ENCODE assay signal across 11 mouse cellular contexts in genomic region chr2:28616358-28616757, GRCm38 (mm10). TPM values are rescaled to one million over a fixed set of nuclear protein-coding genes. Genes with fewer than 3 reads are reported as not detected.
A peak's percentile ranks its signal among the peaks of the same experiment; 100 is the strongest.
DNase-seq lines count a peak whose midpoint lies in the region; ATAC-seq and TF ChIP-seq lines count a peak whose summit lies in the region.
"Had no signal": no experiment of that assay in that cellular context is flagged by ENCODE, and none has a peak within 500 bp of the region (broad histone marks: within the 10 kb centered on the region; RNA-seq: fewer than 3 reads in every experiment).

No protein-coding gene starts in this region.

- no peak for TF ChIP-seq RAD21 in MEL (IDR thresholded peaks at IDR 0.05; ENCODE audit: low read depth, low read length)

- H3K27ac ChIP-seq in MEL (ENCODE audit: control insufficient read depth, low read depth, low read length) = peak overlapping the region; percentile 97
- H3K27ac ChIP-seq in liver, embryonic 12.5 days = peak overlapping the region; percentile 97
- H3K27ac ChIP-seq: embryonic facial prominence, embryonic 12.5 days; neural tube, embryonic 15.5 days had no signal

- H3K9ac ChIP-seq in MEL (ENCODE audit: control insufficient read depth, low read depth, low read length, poor library complexity, severe bottlenecking) = peak overlapping the region; percentile 95
- H3K9ac ChIP-seq in liver, embryonic 12.5 days = peak overlapping the region; percentile 88
- H3K9ac ChIP-seq: embryonic facial prominence, embryonic 12.5 days; neural tube, embryonic 15.5 days had no signal

- peak overlapping the region; percentile 82 for H3K4me2 ChIP-seq in liver, embryonic 12.5 days
- H3K4me2 ChIP-seq: embryonic facial prominence, embryonic 12.5 days; neural tube, embryonic 15.5 days had no signal

- TF ChIP-seq EP300 in MEL (IDR thresholded peaks at IDR 0.05; ENCODE audit: low read depth in 1 of 2, low read length in 2 of 2) = no peak

- H3K36me3 ChIP-seq in MEL (ENCODE audit: control insufficient read depth in 1 of 2, insufficient read depth in 2 of 2, low read length in 2 of 2) = peaks cover 21 to 51% of the 10 kb centered on the region in 2 experiments
- H3K36me3 ChIP-seq in liver, embryonic 12.5 days = peaks cover 74% of the 10 kb centered on the region
- H3K36me3 ChIP-seq: embryonic facial prominence, embryonic 12.5 days; neural tube, embryonic 15.5 days had no signal

- no peaks in the 10 kb centered on the region for H3K27me3 ChIP-seq in MEL (ENCODE audit: control insufficient read depth in 1 of 2, insufficient read depth in 2 of 2, low read length in 2 of 2)
- no peaks in the 10 kb centered on the region for H3K27me3 ChIP-seq in liver, embryonic 12.5 days (replicated peaks)

- H3K9me3 ChIP-seq in MEL (replicated peaks; ENCODE audit: insufficient read depth, low read length) = no peaks in the 10 kb centered on the region
- no peaks in the 10 kb centered on the region for H3K9me3 ChIP-seq in liver, embryonic 12.5 days (replicated peaks)
- H3K9me3 ChIP-seq: embryonic facial prominence, embryonic 12.5 days; neural tube, embryonic 15.5 days had no signal

- WGBS in lung, adult 2 months = 28% methylated on average over 5 of the region's 5 CpGs
- 25% methylated on average over 5 of the region's 5 CpGs for WGBS in liver, embryonic 12.5 days (ENCODE audit: insufficient replicate concordance)

- TF ChIP-seq CTCF in lung, adult 2 months (IDR thresholded peaks at IDR 0.05; ENCODE audit: insufficient read depth, low read length) = peak; percentile 45
- peak; percentile 50 to 61 (median 60) for TF ChIP-seq CTCF in MEL (IDR thresholded peaks at IDR 0.05 in 2 of 3, conservative IDR thresholded peaks at IDR 0.05 in 1 of 3; ENCODE audit: control insufficient read depth in 1 of 3, insufficient read depth in 1 of 3, low read depth in 2 of 3, low read length in 3 of 3, poor library complexity in 1 of 3, severe bottlenecking in 1 of 3)

- no peak for TF ChIP-seq POLR2A in lung, adult 2 months (IDR thresholded peaks at IDR 0.05; ENCODE audit: borderline replicate concordance, extremely low read depth, low read depth, low read length)
- TF ChIP-seq POLR2A in MEL (IDR thresholded peaks at IDR 0.05; ENCODE audit: control insufficient read depth in 1 of 2, insufficient read depth in 1 of 2, low read depth in 1 of 2, low read length in 2 of 2, poor library complexity in 1 of 2) = no peak

- H3K4me3 ChIP-seq in lung, adult 2 months (replicated peaks; ENCODE audit: extremely low read depth, low read depth, low read length) = no peak overlapping the region
- H3K4me3 ChIP-seq in MEL (ENCODE audit: control insufficient read depth in 1 of 2, insufficient read depth in 1 of 2, low read depth in 2 of 2, low read length in 2 of 2) = peak overlapping the region in 1 of 2 experiments; percentile 36; a peak in 3 of 4 replicates
- H3K4me3 ChIP-seq in liver, embryonic 12.5 days = peak overlapping the region; percentile 78
- H3K4me3 ChIP-seq: embryonic facial prominence, embryonic 12.5 days; neural tube, embryonic 15.5 days had no signal

- peak; percentile 48 for DNase-seq in CD4-positive, CD25-positive, alpha-beta regulatory T cell, adult 2 months (ENCODE audit: low read depth, low spot score)
- DNase-seq in lung, adult 2 months = no peak
- no peak for DNase-seq in lung, postnatal 25 days (ENCODE audit: low spot score)
- DNase-seq in MEL (ENCODE audit: low read depth, low spot score) = peak; percentile 78
- no peak for DNase-seq in cerebellum, adult 9-10 months
- DNase-seq in gastrocnemius, adult 8-10 months (ENCODE audit: low spot score in 2 of 2) = no peak
- DNase-seq: adrenal gland, adult 2 months had no signal

- peaks cover 50% of the 10 kb centered on the region for H3K79me2 ChIP-seq in MEL (ENCODE audit: control insufficient read depth, insufficient read depth, low read length, poor library complexity)

- no peak for ATAC-seq in CD4-positive, CD25-positive, alpha-beta regulatory T cell, adult 4 months
- ATAC-seq in liver, embryonic 12.5 days = peak; percentile 28

- no peaks in the 10 kb centered on the region for H3K4me1 ChIP-seq in lung, adult 2 months (ENCODE audit: control insufficient read depth, insufficient read depth, low read length)
- peaks cover 2 to 46% of the 10 kb centered on the region in 2 experiments; a peak in 3 of 4 replicates for H3K4me1 ChIP-seq in MEL (ENCODE audit: control insufficient read depth in 1 of 2, insufficient read depth in 2 of 2, low read length in 2 of 2)
- peaks cover 84% of the 10 kb centered on the region for H3K4me1 ChIP-seq in liver, embryonic 12.5 days
- H3K4me1 ChIP-seq: embryonic facial prominence, embryonic 12.5 days; neural tube, embryonic 15.5 days had no signal

TF ChIP-seq in MEL, 35 proteins besides CTCF, POLR2A, EP300 and RAD21:
- TF ChIP-seq TBP (IDR thresholded peaks at IDR 0.05; ENCODE audit: low read depth, low read length) (no peak), ZMIZ1 (IDR thresholded peaks at IDR 0.05; ENCODE audit: low read depth, low read length) (no peak), GATA1 (IDR thresholded peaks at IDR 0.05; ENCODE audit: low read depth, low read length) (no peak), NRF1 (IDR thresholded peaks at IDR 0.05; ENCODE audit: insufficient read depth, low read depth, low read length, poor library complexity, severe bottlenecking) (no peak), CHD2 (IDR thresholded peaks at IDR 0.05; ENCODE audit: low read length) (no peak), GABPA (IDR thresholded peaks at IDR 0.05; ENCODE audit: low read depth, low read length) (no peak), KAT2A (conservative IDR thresholded peaks at IDR 0.05; ENCODE audit: low read depth, low read length) (no peak), RCOR1 (IDR thresholded peaks at IDR 0.05; ENCODE audit: low read depth, low read length) (no peak)

RNA-seq across cellular contexts. Expression of gene Gfi1b, which starts 5.4 kb away (rescaled TPM):
- not detected for polyA plus RNA-seq in CD4-positive, CD25-positive, alpha-beta regulatory T cell, adult 4 months (2017; shearing (Covaris generic))
- polyA plus RNA-seq in lung, adult 2 months (2012; rRNA removed) = 0.66 and 0.79 TPM in 2 replicates
- total RNA-seq in MEL (2012; rRNA removed) = 75.1 and 82.9 TPM in 2 replicates
- polyA plus RNA-seq in MEL (2012; ENCODE audit: insufficient read depth in 1 of 2, insufficient read length in 2 of 2, low read depth in 1 of 2, low replicate concordance in 2 of 2, missing spikeins in 1 of 2) = 100 to 1,000 TPM; 194 to 277 TPM
- polyA plus RNA-seq in liver, embryonic 12.5 days (2016; fragmentation: Nextera tagmentation; extraction: Ambion mirVana) = 117 and 121 TPM in 2 replicates
- total RNA-seq in gastrocnemius, adult 8-10 months (2022) = not detected
- total RNA-seq: adrenal gland, adult 2 months had no signal
- polyA plus RNA-seq: neural tube, embryonic 15.5 days had no signal

RNA-seq across cellular contexts. Expression of gene Tsc1, which starts 24.7 kb away (rescaled TPM):
- polyA plus RNA-seq in CD4-positive, CD25-positive, alpha-beta regulatory T cell, adult 4 months (2017; shearing (Covaris generic)) = 10 to 100 TPM; 15.9 to 33.3 TPM
- polyA plus RNA-seq in lung, adult 2 months (2012; rRNA removed) = 10.2 and 14.7 TPM in 2 replicates
- 7.5 and 8.0 TPM in 2 replicates for total RNA-seq in MEL (2012; rRNA removed)
- polyA plus RNA-seq in MEL (2012; ENCODE audit: insufficient read depth in 1 of 2, insufficient read length in 2 of 2, low read depth in 1 of 2, low replicate concordance in 2 of 2, missing spikeins in 1 of 2) = 10 to 100 TPM in 1 of 2 experiments, not detected in 1; 16.4 TPM
- polyA plus RNA-seq in liver, embryonic 12.5 days (2016; fragmentation: Nextera tagmentation; extraction: Ambion mirVana) = 12.5 and 13.6 TPM in 2 replicates
- total RNA-seq in gastrocnemius, adult 8-10 months (2022) = 10 to 100 TPM; 43.1 to 59.9 (median 45.4) TPM

RNA-seq across cellular contexts. Expression of gene Gtf3c5, which starts 32.8 kb away (rescaled TPM):
- polyA plus RNA-seq in CD4-positive, CD25-positive, alpha-beta regulatory T cell, adult 4 months (2017; shearing (Covaris generic)) = 10 to 100 TPM; 18.5 to 27.0 TPM
- polyA plus RNA-seq in lung, adult 2 months (2012; rRNA removed) = 21.6 and 27.3 TPM in 2 replicates
- 20.3 and 22.5 TPM in 2 replicates for total RNA-seq in MEL (2012; rRNA removed)
- 10 to 100 TPM in 1 of 2 experiments, not detected in 1; 50.2 TPM for polyA plus RNA-seq in MEL (2012; ENCODE audit: insufficient read depth in 1 of 2, insufficient read length in 2 of 2, low read depth in 1 of 2, low replicate concordance in 2 of 2, missing spikeins in 1 of 2)
- polyA plus RNA-seq in liver, embryonic 12.5 days (2016; fragmentation: Nextera tagmentation; extraction: Ambion mirVana) = 24.9 and 26.3 TPM in 2 replicates
- 1 to 10 TPM; 6.5 to 8.2 (median 7.4) TPM for total RNA-seq in gastrocnemius, adult 8-10 months (2022)

RNA-seq across cellular contexts. Expression of gene Cel, which starts 53.2 kb away (rescaled TPM):
- not detected for polyA plus RNA-seq in CD4-positive, CD25-positive, alpha-beta regulatory T cell, adult 4 months (2017; shearing (Covaris generic))
- polyA plus RNA-seq in lung, adult 2 months (2012; rRNA removed) = 0.12 and 3.3 TPM in 2 replicates
- total RNA-seq in MEL (2012; rRNA removed) = not detected in 2 replicates
- not detected for polyA plus RNA-seq in MEL (2012; ENCODE audit: insufficient read depth in 1 of 2, insufficient read length in 2 of 2, low read depth in 1 of 2, low replicate concordance in 2 of 2, missing spikeins in 1 of 2)
- not detected in 2 replicates for polyA plus RNA-seq in liver, embryonic 12.5 days (2016; fragmentation: Nextera tagmentation; extraction: Ambion mirVana)
- total RNA-seq in gastrocnemius, adult 8-10 months (2022) = not detected
- polyA plus RNA-seq: adrenal gland, adult 2 months; embryonic facial prominence, embryonic 12.5 days had no signal

Comparison
In these comparisons a context has a peak if more than half of its experiments do, and no peak if none do; other contexts are left out.
1. DNase-seq: peak in CD4-positive, CD25-positive, alpha-beta regulatory T cell, adult 2 months (single experiment) and MEL (single experiment); none in lung, adult 2 months (single experiment), lung, postnatal 25 days (single experiment), cerebellum, adult 9-10 months (single experiment) and gastrocnemius, adult 8-10 months (0 of 2).
2. RNA of gene Gfi1b, which starts 5.4 kb away (polyA plus RNA-seq): 194 to 277 TPM in MEL and 117 to 121 TPM in liver, embryonic 12.5 days; 0.66 to 0.79 TPM in lung, adult 2 months and not detected in CD4-positive, CD25-positive, alpha-beta regulatory T cell, adult 4 months; every median in the first group is over 10 times any median in the second.